In the genomic region with DNA sequence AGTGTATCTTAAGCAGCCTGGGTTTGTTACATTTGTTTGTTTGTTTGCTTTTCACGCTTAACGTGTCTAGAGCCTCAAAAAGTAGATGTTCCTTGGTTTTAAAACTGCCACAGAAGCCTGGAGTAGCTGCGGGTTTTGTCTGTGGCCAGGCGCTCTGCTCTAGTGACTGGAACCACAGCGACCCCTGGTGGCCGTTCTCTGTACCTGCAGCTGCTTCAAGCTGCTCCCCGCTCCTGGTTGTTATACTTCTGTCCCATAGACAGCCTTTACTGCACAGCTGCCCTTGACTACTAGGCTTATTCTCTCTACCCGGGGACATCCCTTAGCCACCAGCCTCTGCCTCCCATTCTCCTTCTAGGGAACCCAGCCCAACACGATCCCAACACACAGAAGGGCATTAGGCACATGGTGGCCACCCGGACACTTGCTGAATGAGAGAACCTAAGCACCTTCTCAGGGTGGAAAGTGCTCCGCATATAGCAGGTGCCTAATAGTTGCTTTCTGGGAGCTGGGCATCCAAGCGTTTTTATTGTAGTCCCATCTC, we compare ENCODE assay signal across 9 mouse cellular contexts.
DNase-seq lines count a peak whose midpoint lies in the region; ATAC-seq and TF ChIP-seq lines count a peak whose summit lies in the region.
"Had no signal": no experiment of that assay in that cellular context is flagged by ENCODE, and none has a peak within 500 bp of the region (broad histone marks: within the 10 kb centered on the region; RNA-seq: fewer than 3 reads in every experiment).

No protein-coding gene starts in this region.

- ATAC-seq in liver, embryonic 12.5 days = no peak
- ATAC-seq in inflammation-experienced regulatory T-cells, adult 6 months = peak; percentile 52
- no peak for ATAC-seq in limb, embryonic 11.5 days (ENCODE audit: insufficient number of reproducible peaks, low FRiP score, low TSS enrichment, low read depth)

- TF ChIP-seq POLR2A in embryonic fibroblast, embryonic 13.5 days (IDR thresholded peaks at IDR 0.05; ENCODE audit: low read depth, low read length) = no peak

- H3K4me1 ChIP-seq in liver, embryonic 12.5 days = peaks cover 59% of the 10 kb centered on the region
- peaks cover 2% of the 10 kb centered on the region; the same call in 1 of the 2 replicates for H3K4me1 ChIP-seq in embryonic fibroblast, embryonic 13.5 days (ENCODE audit: control insufficient read depth, insufficient read depth, low read length)
- peaks cover 4% of the 10 kb centered on the region for H3K4me1 ChIP-seq in limb, embryonic 11.5 days (ENCODE audit: control insufficient read depth, insufficient read depth, low read length)

- no peak overlapping the region for H3K27ac ChIP-seq in liver, embryonic 12.5 days
- no peak overlapping the region for H3K27ac ChIP-seq in embryonic fibroblast, embryonic 13.5 days (ENCODE audit: insufficient read depth, low read length)
- H3K27ac ChIP-seq in limb, embryonic 11.5 days (replicated peaks; ENCODE audit: low read depth, low read length) = no peak overlapping the region

- H3K9ac ChIP-seq in liver, embryonic 12.5 days = no peak overlapping the region
- H3K9ac ChIP-seq in limb, embryonic 11.5 days (ENCODE audit: low read length) = no peak overlapping the region

- 0 out of 2 replicates have a peak, but pooled peaks cover 9% of the 10 kb centered on the region for H3K27me3 ChIP-seq in liver, embryonic 12.5 days (replicated peaks)
- H3K27me3 ChIP-seq in limb, embryonic 11.5 days (ENCODE audit: control insufficient read depth, insufficient read depth, low read length) = no peaks in the 10 kb centered on the region

- no peaks in the 10 kb centered on the region for H3K36me3 ChIP-seq in liver, embryonic 12.5 days
- no peaks in the 10 kb centered on the region for H3K36me3 ChIP-seq in limb, embryonic 11.5 days (ENCODE audit: control insufficient read depth, insufficient read depth, low read length)

- no peak overlapping the region for H3K4me3 ChIP-seq in liver, embryonic 12.5 days
- no peak overlapping the region for H3K4me3 ChIP-seq in embryonic fibroblast, embryonic 13.5 days (ENCODE audit: insufficient read depth, low read length)
- H3K4me3 ChIP-seq in limb, embryonic 11.5 days (ENCODE audit: low read depth, low read length) = no peak overlapping the region
- H3K4me3 ChIP-seq: erythroblast, embryonic 14.5 days had no signal

- peak; percentile 81 for DNase-seq in liver
- DNase-seq in brain, adult 2 months (ENCODE audit: low read depth, low spot score) = peak; percentile 90
- DNase-seq in limb, embryonic 11.5 days (ENCODE audit: low spot score) = peak; percentile 89
- DNase-seq in natural killer cell, adult 2 months (ENCODE audit: low spot score in 2 of 2) = peak; percentile 54 to 70
- peak; percentile 26 to 33 for DNase-seq in thymus, adult 18-20 months

- TF ChIP-seq CTCF in embryonic fibroblast, embryonic 13.5 days (IDR thresholded peaks at IDR 0.05; ENCODE audit: borderline replicate concordance, insufficient read depth, low read length) = peak; percentile 80

- no peak overlapping the region for H3K4me2 ChIP-seq in liver, embryonic 12.5 days
- H3K4me2 ChIP-seq in limb, embryonic 11.5 days (ENCODE audit: low read depth, severe bottlenecking) = no peak overlapping the region

- no peaks in the 10 kb centered on the region for H3K9me3 ChIP-seq in liver, embryonic 12.5 days (replicated peaks)
- no peaks in the 10 kb centered on the region for H3K9me3 ChIP-seq in limb, embryonic 11.5 days (ENCODE audit: control insufficient read depth, low read length)

- 16% methylated on average over 12 of the region's 12 CpGs for WGBS in liver, embryonic 12.5 days (ENCODE audit: insufficient replicate concordance)
- 17% methylated on average over 12 of the region's 12 CpGs for WGBS in limb, embryonic 11.5 days

Comparison
In these comparisons a context has a peak if more than half of its experiments do, and no peak if none do; other contexts are left out.
1. DNase-seq: peak in every context shown above with its lines; median percentile 90 in brain, adult 2 months; 89 in limb, embryonic 11.5 days; 81 in liver; 62 in natural killer cell, adult 2 months; 30 in thymus, adult 18-20 months.